Mouse (Mus musculus): ENCODE measurements around the gene Ampd1. TPM values are rescaled to one million over a fixed set of nuclear protein-coding genes. Genes with fewer than 3 reads are reported as not detected.
"Not testable (repeated sequence)": the region's sequence is repeated elsewhere in the genome, so short reads cannot be mapped to it uniquely, and the experiment has no call there.

Gene Ampd1
- polyA plus RNA-seq, 1 experiment = not detected

DNA sequence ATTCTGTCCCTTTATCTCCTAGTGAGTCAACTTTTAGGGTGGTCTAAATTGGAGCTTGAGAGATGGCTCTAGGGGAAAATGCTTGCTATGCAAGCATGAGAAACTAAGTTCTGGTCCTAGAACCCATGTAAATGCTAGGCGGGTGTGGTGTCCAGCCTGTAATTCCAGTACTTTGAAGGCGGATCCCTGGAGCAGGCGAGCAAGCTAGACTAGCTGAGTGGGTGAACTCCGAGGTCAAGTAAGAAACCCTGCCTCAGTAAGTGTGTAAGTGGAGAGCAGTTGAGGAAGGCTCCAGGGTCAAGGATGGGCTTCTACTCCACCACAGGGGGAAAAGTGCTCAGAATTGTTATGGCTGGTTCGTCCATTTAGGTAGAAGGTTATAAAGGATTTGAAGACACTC lies 53.9 kb downstream of the Ampd1 start:
- H3K4me3 ChIP-seq (replicated peaks) = no peak overlapping the region
- TF ChIP-seq TAL1 (IDR thresholded peaks at IDR 0.05; ENCODE audit: low read length) (no peak), GATA1 (IDR thresholded peaks at IDR 0.05; ENCODE audit: low read length) (no peak)
- no peaks in the 10 kb centered on the region for H3K27me3 ChIP-seq (ENCODE audit: control insufficient read depth)
- H3K36me3 ChIP-seq (ENCODE audit: control insufficient read depth) = peaks cover 62% of the 10 kb centered on the region
- peaks cover 9% of the 10 kb centered on the region for H3K9me3 ChIP-seq (ENCODE audit: control insufficient read depth, low read length)
- peaks cover 85% of the 10 kb centered on the region for H3K4me1 ChIP-seq (ENCODE audit: control insufficient read depth)

DNA sequence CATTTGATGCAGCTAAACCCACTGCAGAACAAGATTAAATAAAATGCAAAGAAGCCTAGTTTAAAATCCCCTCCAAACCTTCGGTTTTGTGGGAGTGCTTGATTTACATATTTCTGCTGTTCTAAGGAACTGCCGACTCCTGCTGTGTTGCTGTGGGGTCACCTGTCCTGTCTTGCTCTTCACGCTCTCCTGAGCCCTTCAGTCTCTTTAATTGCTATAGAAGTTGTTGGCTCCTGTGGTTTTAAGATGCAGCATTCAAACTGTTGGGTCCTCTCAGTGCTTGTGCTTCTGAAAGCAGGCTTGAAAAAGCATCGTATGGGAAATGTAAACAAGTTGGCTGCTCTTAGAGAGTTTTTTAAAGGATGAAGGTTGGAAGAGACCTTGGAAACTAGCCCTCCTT lies 54.4 kb downstream of the Ampd1 start:
- Histone ChIP-seq H3K4me1 (ENCODE audit: control insufficient read depth) (peaks cover 87% of the 10 kb centered on the region), H3K9me3 (ENCODE audit: control insufficient read depth, low read length) (peaks cover 9% of the 10 kb centered on the region), H3K36me3 (ENCODE audit: control insufficient read depth) (peaks cover 67% of the 10 kb centered on the region), H3K4me3 (replicated peaks) (peak overlapping the region; percentile 62), H3K27me3 (ENCODE audit: control insufficient read depth) (no peaks in the 10 kb centered on the region)
- TF ChIP-seq TAL1 (IDR thresholded peaks at IDR 0.05; ENCODE audit: low read length) (no peak), GATA1 (IDR thresholded peaks at IDR 0.05; ENCODE audit: low read length) (no peak)

DNA sequence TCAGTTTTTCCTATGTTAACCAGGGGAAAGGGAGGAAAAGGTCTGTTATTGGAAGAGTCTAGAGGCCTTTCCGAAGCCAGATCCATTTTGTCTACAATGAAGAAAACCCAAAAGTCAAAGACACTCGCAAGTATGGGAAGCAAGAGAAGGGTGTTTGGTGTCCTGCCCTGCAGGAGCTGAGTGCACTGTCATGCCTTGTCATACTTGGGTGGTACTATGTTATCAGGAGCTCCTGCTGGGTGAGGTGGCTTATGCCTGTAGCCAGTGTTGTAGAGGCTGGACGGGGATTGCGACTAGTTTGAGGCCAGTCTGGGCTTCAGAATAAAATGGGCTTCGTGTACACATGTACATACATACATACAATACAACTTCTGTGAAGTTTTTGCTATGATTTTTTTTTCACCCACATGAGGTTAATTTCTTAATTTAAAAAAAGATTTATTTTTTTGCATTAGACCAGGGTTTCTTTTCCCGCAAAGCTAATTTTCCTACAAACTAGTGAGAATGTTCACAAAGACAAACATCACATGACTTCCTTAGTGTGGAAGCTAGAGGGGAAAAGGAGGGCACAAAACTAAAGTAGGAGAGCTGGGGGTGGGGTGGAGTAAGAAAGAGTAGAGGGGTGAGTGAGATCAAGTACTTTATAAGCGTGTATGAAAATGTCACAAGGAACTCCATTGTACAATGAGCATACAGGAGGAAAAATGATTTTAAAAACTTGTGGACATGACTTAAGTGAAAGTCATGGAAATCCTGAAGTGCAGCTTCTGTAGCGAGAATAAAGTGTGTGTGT lies 55.7 kb downstream of the Ampd1 start:
- H3K4me3 ChIP-seq (replicated peaks) = peak overlapping the region; percentile 62
- H3K36me3 ChIP-seq (ENCODE audit: control insufficient read depth) = peaks cover 74% of the 10 kb centered on the region
- H3K27me3 ChIP-seq (ENCODE audit: control insufficient read depth) = no peaks in the 10 kb centered on the region
- peaks cover 87% of the 10 kb centered on the region for H3K4me1 ChIP-seq (ENCODE audit: control insufficient read depth)
- peak; percentile 89 for TF ChIP-seq GATA1 (IDR thresholded peaks at IDR 0.05; ENCODE audit: low read length)
- TF ChIP-seq TAL1 (IDR thresholded peaks at IDR 0.05; ENCODE audit: low read length) = peak; percentile 72
- H3K9me3 ChIP-seq (ENCODE audit: control insufficient read depth, low read length) = peaks cover 9% of the 10 kb centered on the region

DNA sequence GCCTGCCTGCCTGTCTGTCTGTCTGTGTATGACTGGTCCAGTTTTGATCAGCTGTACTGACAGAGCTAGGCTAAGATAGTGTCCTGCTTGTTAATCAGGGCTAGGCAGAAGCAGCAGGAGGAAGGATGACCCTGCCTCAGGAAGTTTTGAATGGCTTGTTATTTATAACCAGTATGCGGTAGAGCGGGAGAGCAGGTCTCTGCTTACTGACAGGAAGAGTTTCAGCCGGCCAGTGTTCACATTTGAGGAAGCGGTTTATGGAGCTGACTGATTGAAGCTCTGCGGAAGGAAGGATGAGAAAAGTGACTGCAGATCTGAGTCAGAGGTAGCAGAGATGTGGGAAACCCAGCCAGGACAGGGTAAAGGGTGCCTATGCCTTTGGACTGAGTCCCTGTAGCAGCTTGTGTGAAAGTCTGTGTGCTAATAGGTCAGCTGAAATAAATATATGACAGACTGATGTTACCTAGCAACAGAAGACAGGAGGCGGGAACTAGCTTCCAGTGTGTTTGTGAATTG lies 56.5 kb downstream of the Ampd1 start:
- Histone ChIP-seq H3K4me1 (ENCODE audit: control insufficient read depth) (peaks cover 83% of the 10 kb centered on the region), H3K9me3 (ENCODE audit: control insufficient read depth, low read length) (peaks cover 9% of the 10 kb centered on the region), H3K36me3 (ENCODE audit: control insufficient read depth) (peaks cover 72% of the 10 kb centered on the region), H3K27me3 (ENCODE audit: control insufficient read depth) (no peaks in the 10 kb centered on the region), H3K4me3 (replicated peaks) (peak overlapping the region; percentile 62)
- TF ChIP-seq GATA1 (IDR thresholded peaks at IDR 0.05; ENCODE audit: low read length) (peak; percentile 55; the same call in 1 of the 2 replicates), TAL1 (IDR thresholded peaks at IDR 0.05; ENCODE audit: low read length) (peak; percentile 68)

DNA sequence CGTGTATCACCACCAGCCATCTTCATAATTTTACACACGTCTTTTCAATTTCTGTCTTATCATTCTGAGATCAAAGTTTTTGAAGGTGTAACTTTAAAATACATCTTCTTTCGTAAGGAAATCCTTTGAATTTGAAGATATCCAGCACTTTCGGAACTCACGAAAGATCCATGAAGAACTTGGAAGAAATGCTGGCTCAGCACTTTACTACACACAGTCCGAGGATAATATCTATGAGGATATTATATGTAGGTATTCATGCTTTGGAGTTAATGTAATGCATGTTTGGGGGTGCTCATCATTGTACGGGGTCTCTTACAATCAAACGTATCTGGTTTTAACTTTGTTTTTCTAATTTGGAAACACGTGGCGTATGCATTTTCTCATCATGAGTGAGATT lies 59.3 kb downstream of the Ampd1 start:
- H3K36me3 ChIP-seq (ENCODE audit: control insufficient read depth) = peaks cover 74% of the 10 kb centered on the region
- peaks cover 76% of the 10 kb centered on the region for H3K4me1 ChIP-seq (ENCODE audit: control insufficient read depth)
- H3K9me3 ChIP-seq (ENCODE audit: control insufficient read depth, low read length) = peaks cover 5% of the 10 kb centered on the region
- TF ChIP-seq GATA1 (IDR thresholded peaks at IDR 0.05; ENCODE audit: low read length) (no peak), TAL1 (IDR thresholded peaks at IDR 0.05; ENCODE audit: low read length) (no peak)
- H3K27me3 ChIP-seq (ENCODE audit: control insufficient read depth) = no peaks in the 10 kb centered on the region
- peak overlapping the region; percentile 62 for H3K4me3 ChIP-seq (replicated peaks)

DNA sequence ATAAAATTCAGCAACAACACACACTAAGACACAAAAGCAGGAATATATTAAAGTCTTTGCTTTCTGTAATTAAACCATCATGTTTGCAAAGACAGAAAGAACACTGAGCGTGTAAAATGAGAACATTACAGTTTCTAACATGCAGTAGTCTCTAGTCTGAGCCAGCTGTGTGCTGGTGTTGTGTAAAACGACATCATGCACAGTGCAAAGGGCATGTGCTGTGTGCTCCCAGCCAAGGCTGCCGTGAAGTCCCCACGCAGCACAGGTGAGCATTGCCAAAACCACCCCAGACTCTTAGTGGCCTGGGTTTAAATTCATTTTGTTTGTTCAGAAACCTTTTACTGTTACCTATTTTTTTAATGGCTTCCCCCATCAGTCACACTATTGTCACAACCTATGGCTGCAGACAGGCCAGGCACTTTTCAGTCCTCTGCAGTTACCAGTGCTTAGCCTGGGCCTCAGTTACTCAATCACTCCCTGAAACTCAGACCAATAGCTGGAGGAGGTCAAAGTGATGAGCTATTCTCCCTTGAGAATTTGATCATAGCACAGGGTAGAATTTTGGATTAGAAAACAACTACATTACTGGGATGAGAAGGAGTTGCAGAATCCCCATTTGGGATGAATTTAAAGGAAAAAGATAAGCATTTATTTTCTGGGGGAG lies 62.7 kb downstream of the Ampd1 start:
- Histone ChIP-seq H3K4me1 (ENCODE audit: control insufficient read depth) (peaks cover 73% of the 10 kb centered on the region), H3K4me3 (replicated peaks) (no peak overlapping the region), H3K36me3 (ENCODE audit: control insufficient read depth) (peaks cover 86% of the 10 kb centered on the region), H3K27me3 (ENCODE audit: control insufficient read depth) (no peaks in the 10 kb centered on the region), H3K9me3 (ENCODE audit: control insufficient read depth, low read length) (peaks cover 3% of the 10 kb centered on the region)
- no peak for TF ChIP-seq TAL1 (IDR thresholded peaks at IDR 0.05; ENCODE audit: low read length)
- no peak for TF ChIP-seq GATA1 (IDR thresholded peaks at IDR 0.05; ENCODE audit: low read length)

DNA sequence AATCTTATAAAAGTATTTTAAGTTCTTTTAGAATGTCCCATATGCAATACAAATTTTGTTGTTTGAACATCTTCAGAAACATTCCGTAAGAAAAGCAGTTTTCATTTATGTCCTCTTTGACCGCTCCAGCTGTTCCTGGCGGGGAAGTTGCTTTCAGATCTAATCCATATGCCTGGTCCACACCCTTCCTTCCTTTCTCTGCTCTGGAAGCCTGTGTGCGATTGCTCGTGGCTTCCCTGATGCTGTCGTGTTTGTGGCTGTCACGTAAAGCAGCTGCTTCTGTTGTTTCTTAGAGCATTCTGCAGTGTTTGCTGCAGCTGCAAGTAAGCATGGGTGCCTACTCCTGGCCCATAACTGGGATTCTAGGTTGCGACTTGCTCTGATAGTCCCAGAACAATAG lies 65.2 kb downstream of the Ampd1 start:
- Histone ChIP-seq H3K4me1 (ENCODE audit: control insufficient read depth) (peaks cover 58% of the 10 kb centered on the region), H3K36me3 (ENCODE audit: control insufficient read depth) (peaks cover 86% of the 10 kb centered on the region), H3K27me3 (ENCODE audit: control insufficient read depth) (no peaks in the 10 kb centered on the region), H3K9me3 (ENCODE audit: control insufficient read depth, low read length) (no peaks in the 10 kb centered on the region), H3K4me3 (replicated peaks) (peak overlapping the region; percentile 40)
- no peak for TF ChIP-seq GATA1 (IDR thresholded peaks at IDR 0.05; ENCODE audit: low read length)
- TF ChIP-seq TAL1 (IDR thresholded peaks at IDR 0.05; ENCODE audit: low read length) = no peak

DNA sequence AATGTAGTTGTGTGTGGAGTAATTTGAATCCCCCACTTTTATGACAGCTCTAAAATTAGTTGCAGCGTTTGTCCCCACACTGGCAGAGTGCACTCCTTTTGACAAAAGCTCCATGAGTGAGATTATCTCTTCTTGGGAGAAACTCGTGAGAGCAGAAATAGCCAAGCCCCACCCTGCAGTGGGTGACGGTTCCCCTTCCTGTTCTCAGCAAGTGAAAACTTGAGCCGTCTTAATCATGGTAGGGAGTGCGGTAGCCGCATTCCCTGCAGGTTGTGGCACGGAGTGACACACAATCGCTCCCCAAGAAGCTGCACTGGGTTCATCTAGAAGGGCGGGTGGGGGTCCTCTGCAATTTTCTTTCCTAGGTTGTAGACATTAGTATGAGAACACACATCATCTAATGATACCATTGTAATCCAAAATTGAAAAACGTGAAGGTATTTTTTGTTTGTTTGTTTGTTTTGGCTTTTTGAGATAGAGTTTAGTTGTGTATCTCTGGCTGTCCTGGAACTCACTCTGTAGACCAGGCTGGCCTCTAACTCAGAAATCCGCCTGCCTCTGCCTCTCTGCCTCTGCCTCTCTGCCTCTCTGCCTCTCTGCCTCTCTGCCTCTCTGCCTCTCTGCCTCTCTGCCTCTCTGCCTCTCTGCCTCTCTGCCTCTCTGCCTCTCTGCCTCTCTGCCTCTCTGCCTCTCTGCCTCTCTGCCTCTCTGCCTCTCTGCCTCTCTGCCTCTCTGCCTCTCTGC lies 66.5 kb downstream of the Ampd1 start:
- not testable (repeated sequence) for H3K27me3 ChIP-seq (ENCODE audit: control insufficient read depth); H3K9me3 ChIP-seq (ENCODE audit: control insufficient read depth, low read length)
- Histone ChIP-seq H3K36me3 (ENCODE audit: control insufficient read depth) (peaks cover 89% of the 10 kb centered on the region), H3K4me1 (ENCODE audit: control insufficient read depth) (peaks cover 55% of the 10 kb centered on the region), H3K4me3 (replicated peaks) (peak overlapping the region; percentile 55)

DNA sequence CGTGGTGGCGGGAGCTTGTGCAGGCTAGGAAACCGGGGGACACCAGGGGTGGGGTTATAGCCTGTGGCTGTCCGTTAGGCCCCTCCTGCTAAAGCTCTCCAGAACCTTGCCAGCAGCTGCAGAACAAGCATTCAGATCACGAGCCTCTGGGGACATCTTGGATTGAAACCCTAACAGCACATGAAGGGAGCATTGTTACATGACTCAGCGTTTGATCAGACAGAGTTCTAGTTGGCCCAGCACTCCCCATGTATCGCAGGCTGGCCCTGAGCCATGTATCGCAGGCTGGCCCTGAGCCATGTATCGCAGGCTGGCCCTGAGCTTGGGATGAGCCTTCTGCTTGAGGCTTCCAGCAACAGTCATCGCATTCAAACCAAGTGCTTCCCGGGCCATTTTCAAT lies 67.5 kb downstream of the Ampd1 start:
- Histone ChIP-seq H3K9me3 (ENCODE audit: control insufficient read depth, low read length) (no peaks in the 10 kb centered on the region), H3K4me3 (replicated peaks) (no peak overlapping the region), H3K4me1 (ENCODE audit: control insufficient read depth) (peaks cover 56% of the 10 kb centered on the region), H3K27me3 (ENCODE audit: control insufficient read depth) (no peaks in the 10 kb centered on the region), H3K36me3 (ENCODE audit: control insufficient read depth) (peaks cover 93% of the 10 kb centered on the region)
- TF ChIP-seq TAL1 (IDR thresholded peaks at IDR 0.05; ENCODE audit: low read length) (no peak), GATA1 (IDR thresholded peaks at IDR 0.05; ENCODE audit: low read length) (no peak)

All from erythroblast, embryonic 14.5 days (primary cell).